Comparison of ENCODE assay signal across 15 mouse cellular contexts in the genomic region with DNA sequence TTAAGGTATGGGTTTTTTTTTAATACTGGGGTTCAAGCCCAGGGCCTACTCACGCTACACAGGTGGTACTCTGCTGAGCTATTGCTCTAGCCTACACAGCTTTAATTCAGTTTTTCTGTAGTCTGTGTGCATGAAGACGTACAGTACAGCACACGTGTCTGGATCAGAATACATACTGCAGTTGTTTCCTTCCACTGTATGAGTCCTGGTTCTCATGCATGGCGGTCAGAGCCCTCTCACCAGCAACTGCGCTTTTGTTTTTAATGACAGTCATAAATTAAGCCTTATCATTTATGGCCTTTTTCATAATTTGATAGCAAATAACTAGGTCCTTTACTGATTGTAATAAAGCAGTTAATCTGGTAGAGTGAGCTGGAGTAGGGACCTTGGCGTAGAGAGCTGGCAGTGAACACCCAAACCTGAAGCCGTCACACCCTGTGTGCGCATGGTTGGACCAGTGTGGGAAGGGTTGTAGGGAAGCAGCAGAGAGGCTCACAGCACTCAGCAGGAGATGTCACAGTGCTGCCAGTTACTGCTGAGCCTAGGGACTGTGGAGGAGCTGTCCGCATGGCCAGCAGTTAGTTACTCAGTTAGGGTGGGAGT. TPM values are rescaled to one million over a fixed set of nuclear protein-coding genes. Genes with fewer than 3 reads are reported as not detected.
"Had no signal": no experiment of that assay in that cellular context is flagged by ENCODE, and none has a peak within 500 bp of the region (broad histone marks: within the 10 kb centered on the region; RNA-seq: fewer than 3 reads in every experiment).

No protein-coding gene starts in this region.

- H3K9ac ChIP-seq: lung, embryonic 14.5 days; midbrain, embryonic 12.5 days; neural tube, embryonic 12.5 days; stomach, embryonic 15.5 days had no signal

- H3K4me1 ChIP-seq: midbrain, embryonic 10.5 days; midbrain, embryonic 12.5 days; neural tube, embryonic 12.5 days; stomach, embryonic 15.5 days had no signal

- H3K27ac ChIP-seq: midbrain, embryonic 10.5 days; midbrain, embryonic 12.5 days; neural tube, embryonic 12.5 days; stomach, embryonic 15.5 days; stomach, postnatal 0 days had no signal

- H3K9me3 ChIP-seq: midbrain, embryonic 10.5 days; midbrain, embryonic 12.5 days; neural tube, embryonic 12.5 days; stomach, embryonic 15.5 days had no signal

- H3K4me3 ChIP-seq: midbrain, embryonic 10.5 days; midbrain, embryonic 12.5 days; neural tube, embryonic 12.5 days; stomach, embryonic 15.5 days had no signal

- DNase-seq: lung, adult 18-20 months; lung, embryonic 14.5 days; lung, postnatal 10 days; lung, postnatal 4 days; midbrain, embryonic 14.5 days; right cerebral cortex, postnatal 14 days; thymus, adult 2 months; thymus, postnatal 25 days; thymus, postnatal 4 days had no signal

- H3K27me3 ChIP-seq: midbrain, embryonic 12.5 days; neural tube, embryonic 12.5 days; stomach, embryonic 15.5 days had no signal

- H3K4me2 ChIP-seq: lung, embryonic 14.5 days; midbrain, embryonic 12.5 days; neural tube, embryonic 12.5 days; stomach, embryonic 15.5 days had no signal

RNA-seq across cellular contexts. Expression of a gene that starts 31.6 kb away (rescaled TPM):
- polyA plus RNA-seq: midbrain, embryonic 12.5 days; midbrain, postnatal 0 days had no signal
